In genomic region chr9:56158077-56158476, GRCm38 (mm10) we compare ENCODE assay signal across 17 mouse cellular contexts. TPM values are rescaled to one million over a fixed set of nuclear protein-coding genes. Genes with fewer than 3 reads are reported as not detected.
DNase-seq lines count a peak whose midpoint lies in the region; ATAC-seq and TF ChIP-seq lines count a peak whose summit lies in the region.
"Had no signal": no experiment of that assay in that cellular context is flagged by ENCODE, and none has a peak within 500 bp of the region (broad histone marks: within the 10 kb centered on the region; RNA-seq: fewer than 3 reads in every experiment).

No protein-coding gene starts in this region.

- no peak for ATAC-seq in heart, embryonic 13.5 days (ENCODE audit: extremely low read depth, insufficient number of reproducible peaks, low FRiP score, low TSS enrichment)
- no peak for ATAC-seq in kidney, postnatal 0 days (replicated peaks; ENCODE audit: low FRiP score, low read depth)
- ATAC-seq in intestine, embryonic 15.5 days = peak; percentile 6; the same call in 1 of the 2 replicates
- ATAC-seq in limb, embryonic 13.5 days (ENCODE audit: low FRiP score, low read depth) = no peak

- no peak for TF ChIP-seq CTCF in kidney, postnatal 0 days (IDR thresholded peaks at IDR 0.05; ENCODE audit: low read depth)

- no peak for DNase-seq in heart, postnatal 14 days
- DNase-seq in kidney, postnatal 0 days (ENCODE audit: low spot score) = no peak
- no peak for DNase-seq in kidney, adult 11 months
- no peak for DNase-seq in thymus, postnatal 4 days
- DNase-seq in frontal cortex, postnatal 25 days (ENCODE audit: low spot score in 2 of 2) = no peak
- DNase-seq: adrenal gland, postnatal 36 days; cerebellum, adult 11-12 months; cerebellum, postnatal 14 days; lung, postnatal 10 days; spleen, adult 18-20 months; thymus, adult 18-20 months had no signal

- peaks cover 69% of the 10 kb centered on the region for H3K4me1 ChIP-seq in heart, embryonic 13.5 days
- peaks cover 13% of the 10 kb centered on the region; the same call in 1 of the 2 replicates for H3K4me1 ChIP-seq in kidney, postnatal 0 days (replicated peaks; ENCODE audit: insufficient read depth, low read length)
- peaks cover 11% of the 10 kb centered on the region for H3K4me1 ChIP-seq in intestine, embryonic 15.5 days (replicated peaks)
- H3K4me1 ChIP-seq in limb, embryonic 13.5 days = peaks cover 31% of the 10 kb centered on the region

- no peak overlapping the region for H3K4me3 ChIP-seq in heart, embryonic 13.5 days
- no peak overlapping the region for H3K4me3 ChIP-seq in kidney, postnatal 0 days (replicated peaks; ENCODE audit: low read depth, low read length)
- no peak overlapping the region for H3K4me3 ChIP-seq in intestine, embryonic 15.5 days (replicated peaks)
- H3K4me3 ChIP-seq in limb, embryonic 13.5 days = no peak overlapping the region
- H3K4me3 ChIP-seq: embryonic facial prominence, embryonic 15.5 days; liver, embryonic 15.5 days had no signal

- 50% methylated on average over 2 of the region's 2 CpGs for WGBS in heart, embryonic 13.5 days
- 34% methylated on average over 2 of the region's 2 CpGs for WGBS in kidney, postnatal 0 days
- WGBS in intestine, embryonic 15.5 days = 33% methylated on average over 2 of the region's 2 CpGs
- 65% methylated on average over 2 of the region's 2 CpGs for WGBS in limb, embryonic 13.5 days

- no peaks in the 10 kb centered on the region for H3K36me3 ChIP-seq in heart, embryonic 13.5 days
- no peaks in the 10 kb centered on the region for H3K36me3 ChIP-seq in kidney, postnatal 0 days (ENCODE audit: insufficient read depth, low read length)
- no peaks in the 10 kb centered on the region for H3K36me3 ChIP-seq in intestine, embryonic 15.5 days
- no peaks in the 10 kb centered on the region for H3K36me3 ChIP-seq in limb, embryonic 13.5 days
- H3K36me3 ChIP-seq: embryonic facial prominence, embryonic 15.5 days; liver, embryonic 15.5 days had no signal

- no peaks in the 10 kb centered on the region for H3K9me3 ChIP-seq in heart, embryonic 13.5 days
- no peaks in the 10 kb centered on the region for H3K9me3 ChIP-seq in kidney, postnatal 0 days (replicated peaks; ENCODE audit: low read length)
- H3K9me3 ChIP-seq in intestine, embryonic 15.5 days = no peaks in the 10 kb centered on the region
- H3K9me3 ChIP-seq in limb, embryonic 13.5 days = no peaks in the 10 kb centered on the region
- H3K9me3 ChIP-seq: embryonic facial prominence, embryonic 15.5 days; liver, embryonic 15.5 days had no signal

- H3K27me3 ChIP-seq in heart, embryonic 13.5 days (replicated peaks) = no peaks in the 10 kb centered on the region
- H3K27me3 ChIP-seq in kidney, postnatal 0 days (ENCODE audit: insufficient read depth, low read length) = no peaks in the 10 kb centered on the region
- no peaks in the 10 kb centered on the region for H3K27me3 ChIP-seq in intestine, embryonic 15.5 days (replicated peaks)
- no peaks in the 10 kb centered on the region for H3K27me3 ChIP-seq in limb, embryonic 13.5 days
- H3K27me3 ChIP-seq: embryonic facial prominence, embryonic 15.5 days had no signal

- H3K4me2 ChIP-seq in heart, embryonic 13.5 days = peak overlapping the region; percentile 24
- H3K4me2 ChIP-seq in kidney, postnatal 0 days (ENCODE audit: low read length) = peak overlapping the region; percentile 7; the same call in 1 of the 2 replicates
- H3K4me2 ChIP-seq in intestine, embryonic 15.5 days (replicated peaks) = no peak overlapping the region
- peak overlapping the region; percentile 3; the same call in 1 of the 2 replicates for H3K4me2 ChIP-seq in limb, embryonic 13.5 days (replicated peaks)
- H3K4me2 ChIP-seq: embryonic facial prominence, embryonic 15.5 days; heart, embryonic 11.5 days; liver, embryonic 15.5 days had no signal

- H3K27ac ChIP-seq in heart, embryonic 13.5 days (replicated peaks) = no peak overlapping the region
- H3K27ac ChIP-seq in kidney, postnatal 0 days = no peak overlapping the region
- no peak overlapping the region for H3K27ac ChIP-seq in intestine, embryonic 15.5 days
- no peak overlapping the region for H3K27ac ChIP-seq in limb, embryonic 13.5 days
- H3K27ac ChIP-seq: embryonic facial prominence, embryonic 15.5 days; liver, embryonic 15.5 days had no signal

- H3K9ac ChIP-seq in heart, embryonic 13.5 days = no peak overlapping the region
- H3K9ac ChIP-seq in kidney, postnatal 0 days (ENCODE audit: low read depth, low read length) = no peak overlapping the region
- H3K9ac ChIP-seq in intestine, embryonic 15.5 days = no peak overlapping the region
- no peak overlapping the region for H3K9ac ChIP-seq in limb, embryonic 13.5 days
- H3K9ac ChIP-seq: embryonic facial prominence, embryonic 15.5 days; liver, embryonic 15.5 days had no signal

- intact Hi-C loops in heart, postnatal 14 days (cut with DNase I) = no loop called here

RNA-seq across cellular contexts. Expression of gene Tspan3, which starts 7.2 kb away (rescaled TPM):
- polyA plus RNA-seq in heart, embryonic 13.5 days (2015; fragmentation: Nextera tagmentation; extraction: Ambion mirVana) = 400 and 449 TPM in 2 replicates
- 100 to 1,000 TPM; 194 to 199 TPM for total RNA-seq in heart, postnatal 14 days (2021)
- 452 and 462 TPM in 2 replicates for polyA plus RNA-seq in kidney, postnatal 0 days (2015; fragmentation: Nextera tagmentation; extraction: Ambion mirVana)
- polyA plus RNA-seq in intestine, embryonic 15.5 days (2015; fragmentation: Nextera tagmentation; extraction: Ambion mirVana) = 404 and 411 TPM in 2 replicates
- polyA plus RNA-seq in limb, embryonic 13.5 days (2015; fragmentation: Nextera tagmentation; extraction: Ambion mirVana) = 550 and 580 TPM in 2 replicates
